Comparison of ENCODE assay signal across 9 mouse cellular contexts in genomic region chr4:149484566-149484965, GRCm38 (mm10). TPM values are rescaled to one million over a fixed set of nuclear protein-coding genes. Genes with fewer than 3 reads are reported as not detected.
DNase-seq lines count a peak whose midpoint lies in the region; ATAC-seq and TF ChIP-seq lines count a peak whose summit lies in the region.
"Had no signal": no experiment of that assay in that cellular context is flagged by ENCODE, and none has a peak within 500 bp of the region (broad histone marks: within the 10 kb centered on the region; RNA-seq: fewer than 3 reads in every experiment).

No protein-coding gene starts in this region.

- no peaks in the 10 kb centered on the region for H3K9me3 ChIP-seq in kidney, embryonic 16.5 days (ENCODE audit: low read length)
- H3K9me3 ChIP-seq in heart, embryonic 14.5 days (ENCODE audit: control insufficient read depth, low read length): no peaks in the 10 kb centered on the region
- H3K9me3 ChIP-seq in lung, postnatal 0 days (ENCODE audit: low read length): no peaks in the 10 kb centered on the region

- peaks cover 19% of the 10 kb centered on the region for H3K36me3 ChIP-seq in kidney, embryonic 16.5 days (ENCODE audit: insufficient read depth, low read length)
- H3K36me3 ChIP-seq in heart, embryonic 14.5 days (ENCODE audit: control insufficient read depth, insufficient read depth, low read length): peaks cover 32% of the 10 kb centered on the region
- H3K36me3 ChIP-seq in lung, postnatal 0 days (ENCODE audit: insufficient read depth, low read length): peaks cover 16% of the 10 kb centered on the region

- peak overlapping the region; percentile 74 for H3K4me3 ChIP-seq in kidney, embryonic 16.5 days (ENCODE audit: low read length)
- H3K4me3 ChIP-seq in heart, embryonic 14.5 days (ENCODE audit: control insufficient read depth in 1 of 2, insufficient read depth in 1 of 2, low read depth in 1 of 2, low read length in 2 of 2): peak overlapping the region; percentile 76 to 91
- peak overlapping the region; percentile 62 for H3K4me3 ChIP-seq in lung, postnatal 0 days (ENCODE audit: low read depth, low read length)

- peak overlapping the region; percentile 82 for H3K27ac ChIP-seq in kidney, embryonic 16.5 days (ENCODE audit: low read length)
- H3K27ac ChIP-seq in heart, embryonic 14.5 days (replicated peaks in 1 of 2; ENCODE audit: control insufficient read depth in 1 of 2, insufficient read depth in 1 of 2, low read depth in 2 of 2, low read length in 2 of 2): peak overlapping the region; percentile 78 to 90
- H3K27ac ChIP-seq in lung, postnatal 0 days (ENCODE audit: low read length): peak overlapping the region; percentile 78

- DNase-seq in kidney, adult 9 months: no peak
- DNase-seq in adipocyte (ENCODE audit: low spot score): peak; percentile 89
- peak; percentile 29 for DNase-seq in lung, postnatal 0 days (ENCODE audit: low spot score)
- DNase-seq in spleen, postnatal 36 days (ENCODE audit: low spot score in 2 of 2): no peak
- no peak for DNase-seq in spleen, adult 12 weeks (ENCODE audit: low spot score)

- TF ChIP-seq CTCF in lung, postnatal 0 days (IDR thresholded peaks at IDR 0.05): no peak

- peaks cover 12% of the 10 kb centered on the region for H3K4me1 ChIP-seq in kidney, embryonic 16.5 days (ENCODE audit: insufficient read depth, low read length)
- peaks cover 6 to 12% of the 10 kb centered on the region in 2 experiments for H3K4me1 ChIP-seq in heart, embryonic 14.5 days (ENCODE audit: control insufficient read depth in 2 of 2, insufficient read depth in 2 of 2, low read length in 2 of 2)
- peaks cover 5% of the 10 kb centered on the region; the same call in 1 of the 2 replicates for H3K4me1 ChIP-seq in lung, postnatal 0 days (ENCODE audit: insufficient read depth, low read depth, low read length)

- 48% methylated on average over 3 of the region's 3 CpGs for WGBS in kidney, embryonic 16.5 days
- 40% methylated on average over 3 of the region's 3 CpGs for WGBS in heart, embryonic 14.5 days
- 51% methylated on average over 3 of the region's 3 CpGs for WGBS in lung, postnatal 0 days

- peak; percentile 24; the same call in 1 of the 2 replicates for ATAC-seq in kidney, embryonic 16.5 days (ENCODE audit: low FRiP score, low TSS enrichment)
- ATAC-seq in heart, embryonic 14.5 days (ENCODE audit: insufficient number of reproducible peaks, insufficient read depth, low FRiP score, low read depth): no peak
- ATAC-seq in lung, postnatal 0 days: 0 out of 2 replicates have a peak, but pooled peaks have one; percentile 25
- ATAC-seq in inflammation-experienced regulatory T-cells, adult 6 months: no peak

- H3K9ac ChIP-seq in kidney, embryonic 16.5 days (replicated peaks; ENCODE audit: low read length): peak overlapping the region; percentile 81
- peak overlapping the region; percentile 84 for H3K9ac ChIP-seq in heart, embryonic 14.5 days (ENCODE audit: low read length)
- peak overlapping the region; percentile 61 for H3K9ac ChIP-seq in lung, postnatal 0 days (replicated peaks; ENCODE audit: low read depth)

- no peak for TF ChIP-seq EP300 in lung, postnatal 0 days (IDR thresholded peaks at IDR 0.05)

- no peaks in the 10 kb centered on the region for H3K27me3 ChIP-seq in kidney, embryonic 16.5 days (ENCODE audit: insufficient read depth, low read length)
- H3K27me3 ChIP-seq in heart, embryonic 14.5 days (ENCODE audit: control insufficient read depth, insufficient read depth, low read length): no peaks in the 10 kb centered on the region
- H3K27me3 ChIP-seq in lung, postnatal 0 days (replicated peaks; ENCODE audit: insufficient read depth, low read length): no peaks in the 10 kb centered on the region

- peak overlapping the region; percentile 81 for H3K4me2 ChIP-seq in kidney, embryonic 16.5 days (replicated peaks; ENCODE audit: low read depth, low read length)
- H3K4me2 ChIP-seq in heart, embryonic 14.5 days (ENCODE audit: low read length): peak overlapping the region; percentile 73
- peak overlapping the region; percentile 84 for H3K4me2 ChIP-seq in lung, postnatal 0 days (replicated peaks; ENCODE audit: low read depth, low read length)

RNA-seq across cellular contexts. Expression of gene Nmnat1, which starts 0.4 kb away (rescaled TPM):
- polyA plus RNA-seq in kidney, embryonic 16.5 days (2015; fragmentation: Nextera tagmentation; extraction: Ambion mirVana): 13.9 and 14.2 TPM in 2 replicates
- polyA plus RNA-seq in heart, embryonic 14.5 days (2014; fragmentation: Nextera tagmentation; extraction: Ambion mirVana): 13.4 and 14.8 TPM in 2 replicates
- 6.3 TPM in 2 replicates for polyA plus RNA-seq in lung, postnatal 0 days (2015; fragmentation: Nextera tagmentation; extraction: Ambion mirVana)
- polyA plus RNA-seq in inflammation-experienced regulatory T-cells, adult 6 months (2017; shearing (Covaris generic)): 1 to 10 TPM; 6.2 to 6.9 (median 6.3) TPM

RNA-seq across cellular contexts. Expression of gene Lzic, which starts 0.5 kb away (rescaled TPM):
- polyA plus RNA-seq in kidney, embryonic 16.5 days (2015; fragmentation: Nextera tagmentation; extraction: Ambion mirVana): 45.9 and 47.6 TPM in 2 replicates
- polyA plus RNA-seq in heart, embryonic 14.5 days (2014; fragmentation: Nextera tagmentation; extraction: Ambion mirVana): 32.1 and 39.8 TPM in 2 replicates
- 19.8 and 23.0 TPM in 2 replicates for polyA plus RNA-seq in lung, postnatal 0 days (2015; fragmentation: Nextera tagmentation; extraction: Ambion mirVana)
- 10 to 100 TPM; 26.0 to 43.4 (median 28.2) TPM for polyA plus RNA-seq in inflammation-experienced regulatory T-cells, adult 6 months (2017; shearing (Covaris generic))

RNA-seq across cellular contexts. Expression of gene Tmem274, which starts 7.4 kb away (rescaled TPM):
- 0.41 and 0.82 TPM in 2 replicates for polyA plus RNA-seq in kidney, embryonic 16.5 days (2015; fragmentation: Nextera tagmentation; extraction: Ambion mirVana)
- 0.47 TPM in 1 of 2 replicates, not detected in the other for polyA plus RNA-seq in heart, embryonic 14.5 days (2014; fragmentation: Nextera tagmentation; extraction: Ambion mirVana)
- not detected in 2 replicates for polyA plus RNA-seq in lung, postnatal 0 days (2015; fragmentation: Nextera tagmentation; extraction: Ambion mirVana)
- polyA plus RNA-seq in inflammation-experienced regulatory T-cells, adult 6 months (2017; shearing (Covaris generic)): under 1 TPM in 1 of 3 experiments, not detected in 2; 0.63 TPM
- polyA plus RNA-seq: brain, embryonic 14.5 days had no signal

RNA-seq across cellular contexts. Expression of gene Rbp7, which starts 29.8 kb away (rescaled TPM):
- 1.3 TPM in 2 replicates for polyA plus RNA-seq in kidney, embryonic 16.5 days (2015; fragmentation: Nextera tagmentation; extraction: Ambion mirVana)
- polyA plus RNA-seq in heart, embryonic 14.5 days (2014; fragmentation: Nextera tagmentation; extraction: Ambion mirVana): 7.6 and 8.6 TPM in 2 replicates
- polyA plus RNA-seq in lung, postnatal 0 days (2015; fragmentation: Nextera tagmentation; extraction: Ambion mirVana): 1.4 and 1.8 TPM in 2 replicates
- polyA plus RNA-seq in inflammation-experienced regulatory T-cells, adult 6 months (2017; shearing (Covaris generic)): not detected
- polyA plus RNA-seq: brain, embryonic 14.5 days had no signal

RNA-seq across cellular contexts. Expression of gene Ctnnbip1, which starts 33.5 kb away (rescaled TPM):
- polyA plus RNA-seq in kidney, embryonic 16.5 days (2015; fragmentation: Nextera tagmentation; extraction: Ambion mirVana): 54.1 and 57.4 TPM in 2 replicates
- 35.4 and 43.1 TPM in 2 replicates for polyA plus RNA-seq in heart, embryonic 14.5 days (2014; fragmentation: Nextera tagmentation; extraction: Ambion mirVana)
- 38.4 and 40.1 TPM in 2 replicates for polyA plus RNA-seq in lung, postnatal 0 days (2015; fragmentation: Nextera tagmentation; extraction: Ambion mirVana)
- polyA plus RNA-seq in inflammation-experienced regulatory T-cells, adult 6 months (2017; shearing (Covaris generic)): 1 to 10 TPM in 2 of 3 experiments, under 1 TPM in 1; 0.59 to 1.4 (median 1.4) TPM

Comparison
In these comparisons a context has a peak if more than half of its experiments do, and no peak if none do; other contexts are left out.
1. ATAC-seq: peak in kidney, embryonic 16.5 days (single experiment) and lung, postnatal 0 days (single experiment); none in heart, embryonic 14.5 days (single experiment) and inflammation-experienced regulatory T-cells, adult 6 months (single experiment).
2. DNase-seq: peak in adipocyte (single experiment) and lung, postnatal 0 days (single experiment); none in kidney, adult 9 months (single experiment), spleen, postnatal 36 days (0 of 2) and spleen, adult 12 weeks (single experiment).
3. Peak in every context shown above with its lines, with median percentiles within 50 percentile points of each other: H3K27ac ChIP-seq, H3K4me2 ChIP-seq, H3K4me3 ChIP-seq and H3K9ac ChIP-seq.